Mouse (Mus musculus) forebrain, embryonic 16.5 days (tissue): ENCODE data around the gene Ascc2. TPM values are rescaled to one million over a fixed set of nuclear protein-coding genes. Genes with fewer than 3 reads are reported as not detected.

ENCODE experiments used
- ATAC-seq: fragments of 200-750 bp; cut with Nextera tagmentation; 2 replicates; pipeline ENCODE4 v1.8.0; 2017; ENCODE audit warnings: mild to moderate bottlenecking, moderate library complexity
- H3K27ac ChIP-seq: fragments of 300-500 bp; sonication (generic); 2 replicates; pipeline ENCODE4 v1.5.1; 2014; ENCODE audit warnings: low read length, control low read depth
- H3K27me3 ChIP-seq: fragments of 300-500 bp; sonication (generic); replicated peaks from 2 replicates; pipeline ENCODE4 v1.6.1; 2014; ENCODE audit warnings: low read length; ENCODE audit not compliant: control insufficient read depth, insufficient read depth
- H3K36me3 ChIP-seq: fragments of 300-500 bp; sonication (generic); 2 replicates; pipeline ENCODE4 v1.6.1; 2014; ENCODE audit not compliant: control insufficient read depth, insufficient read depth
- H3K4me1 ChIP-seq: fragments of 300-500 bp; sonication (generic); replicated peaks from 2 replicates; pipeline ENCODE4 v1.6.1; 2014; ENCODE audit warnings: low read length; ENCODE audit not compliant: control insufficient read depth, insufficient read depth
- H3K4me2 ChIP-seq: fragments of 300-500 bp; sonication (generic); 2 replicates; pipeline ENCODE4 v1.6.1; 2014; ENCODE audit warnings: mild to moderate bottlenecking, low read length, control low read depth
- H3K4me3 ChIP-seq: fragments of 300-500 bp; sonication (generic); replicated peaks from 2 replicates; pipeline ENCODE4 v1.5.1; 2014; ENCODE audit warnings: mild to moderate bottlenecking, low read length, control low read depth
- H3K9ac ChIP-seq: fragments of 300-500 bp; sonication (generic); replicated peaks from 2 replicates; pipeline ENCODE4 v1.6.1; 2014; ENCODE audit warnings: low read depth, low read length, control low read depth
- H3K9me3 ChIP-seq: fragments of 300-500 bp; sonication (generic); 2 replicates; pipeline ENCODE4 v1.6.1; 2016; ENCODE audit warnings: low read length; ENCODE audit not compliant: control insufficient read depth
- WGBS: fragments of 180-500 bp; shearing (Covaris S2); extraction: QIAGEN DNeasy Blood & Tissue Kit; methylation state at CpG from one replicate; pipeline ENCODE4 v1.1.7; 2014; 5-methylcytosine and 5-hydroxymethylcytosine counted together
- polyA plus RNA-seq: library from polyadenylated mRNA; unstranded; fragments of >200 nt; fragmentation: Nextera tagmentation; extraction: Ambion mirVana; gene quantifications from 2 replicates; pipeline ENCODE4 v1.2.1, GENCODE M21; 2015

The Ascc2 gene
- polyA plus RNA-seq, 1 experiment from 2014 or later = 27.3 TPM

GRCm38 (mm10) chr11:4602691-4603441 is 34.7 kb upstream of the Ascc2 start:
- no peaks in the 10 kb centered on the region for H3K36me3 ChIP-seq
- no peaks in the 10 kb centered on the region for H3K27me3 ChIP-seq
- ATAC-seq = peak; percentile 20; the same call in 1 of the 2 replicates
- no peak overlapping the region for H3K4me2 ChIP-seq
- 18% methylated on average over 12 of the region's 12 CpGs for WGBS
- no peak overlapping the region for H3K27ac ChIP-seq
- no peaks in the 10 kb centered on the region for H3K9me3 ChIP-seq
- H3K4me3 ChIP-seq = no peak overlapping the region
- H3K4me1 ChIP-seq = peaks cover 8% of the 10 kb centered on the region
- H3K9ac ChIP-seq = no peak overlapping the region

- H3K9me3 ChIP-seq = no peaks in the 10 kb centered on the region
- peaks cover 8% of the 10 kb centered on the region for H3K4me1 ChIP-seq
- no peak overlapping the region for H3K9ac ChIP-seq
- H3K4me2 ChIP-seq = no peak overlapping the region
- WGBS = 73% methylated on average over 6 of the region's 6 CpGs
- H3K27ac ChIP-seq = no peak overlapping the region
- no peaks in the 10 kb centered on the region for H3K36me3 ChIP-seq
- ATAC-seq = no peak
- H3K4me3 ChIP-seq = no peak overlapping the region
- H3K27me3 ChIP-seq = no peaks in the 10 kb centered on the region
These were observed 33.1 kb upstream of the Ascc2 start for GRCm38 (mm10) chr11:4604441-4604840.

DNA sequence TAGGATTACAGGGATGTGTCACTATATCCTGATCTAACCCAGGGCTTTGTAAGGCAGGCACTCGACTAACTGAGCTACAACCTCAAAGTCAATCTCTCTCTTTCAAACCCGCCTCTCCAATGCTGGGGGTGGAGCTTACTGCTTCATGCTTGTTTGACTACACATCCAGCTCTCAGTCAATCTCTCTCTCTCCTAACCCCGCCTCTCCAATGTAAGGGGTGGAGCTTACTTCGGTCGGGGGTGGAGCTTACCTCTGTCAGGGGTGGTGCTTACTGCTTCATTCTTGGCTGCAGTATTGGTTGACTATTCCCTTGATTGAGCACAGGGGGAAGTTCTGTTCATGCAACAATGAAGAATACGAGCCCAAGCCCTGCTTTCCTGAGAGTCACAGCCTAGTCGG is 32.1 kb upstream of the Ascc2 start:
- no peak for ATAC-seq
- H3K9me3 ChIP-seq = no peaks in the 10 kb centered on the region
- WGBS = 60% methylated on average over 7 of the region's 7 CpGs
- no peak overlapping the region for H3K4me3 ChIP-seq
- H3K4me2 ChIP-seq = no peak overlapping the region
- no peaks in the 10 kb centered on the region for H3K27me3 ChIP-seq
- no peak overlapping the region for H3K27ac ChIP-seq
- no peaks in the 10 kb centered on the region for H3K36me3 ChIP-seq
- H3K9ac ChIP-seq = no peak overlapping the region
- H3K4me1 ChIP-seq = peaks cover 8% of the 10 kb centered on the region

- Histone ChIP-seq H3K27ac (no peak overlapping the region), H3K36me3 (no peaks in the 10 kb centered on the region), H3K4me1 (peaks cover 8% of the 10 kb centered on the region), H3K4me2 (no peak overlapping the region), H3K27me3 (no peaks in the 10 kb centered on the region), H3K9me3 (no peaks in the 10 kb centered on the region), H3K9ac (no peak overlapping the region), H3K4me3 (no peak overlapping the region)
- no peak for ATAC-seq
- WGBS = 88% methylated on average over 1 of the region's 1 CpGs
These were observed 31.0 kb upstream of the Ascc2 start for GRCm38 (mm10) chr11:4606541-4606940.

GRCm38 (mm10) chr11:4611904-4612303 is 25.6 kb upstream of the Ascc2 start:
- Histone ChIP-seq H3K4me1 (no peaks in the 10 kb centered on the region), H3K4me3 (no peak overlapping the region), H3K9ac (no peak overlapping the region), H3K27me3 (no peaks in the 10 kb centered on the region; the same call in 1 of the 2 replicates), H3K36me3 (no peaks in the 10 kb centered on the region), H3K27ac (no peak overlapping the region), H3K9me3 (no peaks in the 10 kb centered on the region), H3K4me2 (no peak overlapping the region)
- 77% methylated on average over 2 of the region's 2 CpGs for WGBS
- no peak for ATAC-seq

DNA sequence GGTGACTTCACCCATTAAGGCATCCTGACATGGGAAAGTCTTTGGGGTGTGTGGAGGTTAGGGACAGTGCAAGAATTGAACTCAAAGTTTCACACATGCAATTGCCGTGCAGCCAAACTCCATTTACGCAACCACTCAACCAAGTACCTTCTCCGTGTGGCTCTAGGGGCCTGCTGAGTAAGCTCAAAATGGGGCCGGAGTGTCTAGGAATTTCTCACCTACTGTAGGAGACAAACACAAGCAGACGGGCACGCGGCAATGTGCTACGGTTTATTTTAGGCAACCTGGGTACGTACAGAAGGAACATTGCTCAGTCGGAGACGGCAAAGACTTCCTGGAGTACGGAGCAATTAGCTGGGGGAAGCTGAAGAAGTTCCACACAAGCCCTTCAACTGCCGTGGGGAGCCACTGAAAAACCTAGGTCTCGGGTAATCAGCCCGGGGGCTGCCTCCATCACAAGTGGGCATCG is 17.5 kb upstream of the Ascc2 start, which contains the start of gene Gm11032:
TSS of gene Gm11032 (plus strand) at position 51 of the 469 bp plus-strand sequence.
- 88% methylated on average over 16 of the region's 16 CpGs for WGBS
- Histone ChIP-seq H3K9me3 (no peaks in the 10 kb centered on the region), H3K4me2 (no peak within 1 kb of the TSS), H3K9ac (no peak within 1 kb of the TSS), H3K36me3 (no peaks in the 10 kb centered on the region), H3K27me3 (no peaks in the 10 kb centered on the region), H3K4me1 (no peaks in the 10 kb centered on the region), H3K4me3 (no peak within 1 kb of the TSS), H3K27ac (no peak within 1 kb of the TSS)
- no peak for ATAC-seq

- no peak overlapping the region for H3K9ac ChIP-seq
- no peak overlapping the region for H3K4me2 ChIP-seq
- no peaks in the 10 kb centered on the region for H3K9me3 ChIP-seq
- H3K4me1 ChIP-seq = no peaks in the 10 kb centered on the region
- 60% methylated on average over 13 of the region's 13 CpGs for WGBS
- H3K4me3 ChIP-seq = no peak overlapping the region
- no peaks in the 10 kb centered on the region for H3K36me3 ChIP-seq
- no peak overlapping the region for H3K27ac ChIP-seq
- no peaks in the 10 kb centered on the region for H3K27me3 ChIP-seq
- ATAC-seq = no peak
These were observed 16.9 kb upstream of the Ascc2 start for GRCm38 (mm10) chr11:4620501-4621108.

- ATAC-seq = no peak
- no peaks in the 10 kb centered on the region for H3K4me1 ChIP-seq
- WGBS = 79% methylated on average over 4 of the region's 4 CpGs
- no peak overlapping the region for H3K4me2 ChIP-seq
- no peak overlapping the region for H3K4me3 ChIP-seq
- H3K9ac ChIP-seq = no peak overlapping the region
- no peaks in the 10 kb centered on the region for H3K27me3 ChIP-seq
- H3K27ac ChIP-seq = no peak overlapping the region
- H3K9me3 ChIP-seq = no peaks in the 10 kb centered on the region
- no peaks in the 10 kb centered on the region for H3K36me3 ChIP-seq
These were observed 15.7 kb upstream of the Ascc2 start for GRCm38 (mm10) chr11:4621866-4622265.

DNA sequence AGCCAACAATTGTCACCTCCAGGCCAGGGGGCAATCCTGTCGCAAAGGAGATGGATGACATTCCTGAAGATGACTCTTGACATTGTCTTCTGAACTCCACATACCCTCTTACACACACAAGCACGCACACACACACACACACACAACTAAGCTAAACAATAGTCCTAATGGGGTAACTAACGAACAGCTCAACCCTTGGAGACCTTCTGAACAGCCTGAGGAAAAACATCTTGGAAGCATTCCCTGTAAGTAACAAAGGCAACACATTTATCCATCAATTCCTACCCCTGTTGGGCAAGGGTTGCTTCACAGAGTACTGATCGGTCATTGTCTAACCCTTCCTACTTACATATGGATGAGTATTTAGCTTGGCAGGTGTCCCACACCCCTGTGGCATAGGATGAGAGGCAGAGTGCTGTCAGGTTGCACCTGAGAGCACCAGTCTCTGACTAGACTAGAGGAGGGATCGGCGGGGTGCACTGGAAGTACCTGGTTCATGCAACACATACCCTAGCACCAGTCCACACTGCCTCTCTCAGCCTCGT is 15.0 kb upstream of the Ascc2 start:
- no peaks in the 10 kb centered on the region for H3K27me3 ChIP-seq
- no peaks in the 10 kb centered on the region for H3K9me3 ChIP-seq
- no peak overlapping the region for H3K9ac ChIP-seq
- H3K27ac ChIP-seq = no peak overlapping the region
- H3K4me1 ChIP-seq = no peaks in the 10 kb centered on the region
- H3K36me3 ChIP-seq = no peaks in the 10 kb centered on the region
- no peak for ATAC-seq
- H3K4me2 ChIP-seq = no peak overlapping the region
- no peak overlapping the region for H3K4me3 ChIP-seq
- WGBS = 69% methylated on average over 7 of the region's 7 CpGs
